Mouse (Mus musculus): ENCODE results near the gene Smim17. TPM values are rescaled to one million over a fixed set of nuclear protein-coding genes. Genes with fewer than 3 reads are reported as not detected.
"Not testable (repeated sequence)": the region's sequence is repeated elsewhere in the genome, so short reads cannot be mapped to it uniquely, and the experiment has no call there.

Smim17 gene
- under 1 TPM in 3 of 4 experiments, not detected in 1; 0.11 to 0.85 (median 0.36) TPM for total RNA-seq (2022)

DNA sequence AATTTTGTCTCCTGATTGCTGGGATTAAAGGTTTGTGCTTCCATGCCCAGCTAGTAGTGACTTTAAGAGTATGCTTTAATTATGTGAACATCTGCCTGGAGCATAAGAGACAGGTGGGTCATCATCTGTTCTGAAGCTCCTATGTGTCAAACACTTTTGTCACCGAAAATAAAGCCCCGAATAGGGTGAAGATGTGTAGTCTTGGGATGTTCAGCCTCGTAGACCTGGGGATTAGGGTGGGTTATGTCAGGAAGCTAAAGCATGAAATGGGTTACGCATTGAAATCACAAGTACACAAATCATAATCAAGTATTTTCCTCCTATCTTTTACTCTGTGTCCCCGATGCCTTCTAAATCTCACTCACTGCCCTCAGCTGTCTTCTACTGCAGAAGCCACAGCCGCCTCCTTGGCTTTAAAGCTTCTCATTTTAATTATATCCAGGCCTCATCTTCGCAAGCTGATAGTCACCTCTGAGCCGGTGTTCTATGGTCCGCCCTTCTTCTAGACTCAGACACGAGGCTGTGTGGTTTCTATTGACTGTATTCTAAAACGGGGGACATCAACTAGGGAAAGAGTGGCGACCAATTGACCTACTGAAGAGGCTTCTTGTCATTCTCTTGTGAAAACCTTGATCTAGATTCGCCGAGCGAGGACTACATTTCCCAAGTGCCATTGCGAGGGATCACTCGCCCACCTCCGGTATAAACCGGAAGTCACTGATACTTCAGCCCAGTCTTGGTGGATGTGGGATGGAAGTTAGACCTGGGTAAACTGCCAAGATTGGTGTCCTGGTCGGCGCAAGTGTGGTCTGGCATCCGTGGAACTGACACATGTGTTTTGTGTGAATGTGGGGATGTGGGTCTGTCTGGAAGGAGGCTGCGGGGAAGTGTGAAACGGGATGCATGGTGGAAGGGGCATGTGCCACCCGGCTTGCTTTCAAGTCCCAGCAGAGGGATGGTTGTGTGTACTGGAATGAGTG, at the start of gene Smim17:
Smim17 (plus strand) TSS at position 720 of the 980 bp plus-strand sequence.
- DNase-seq (ENCODE audit: low spot score in 2 of 2), result peak in 1 of 2 experiments; percentile 11

- no peak for DNase-seq (ENCODE audit: low spot score in 2 of 2)
Observed at GRCm38 (mm10) chr7:6358121-6358520, 40.4 kb upstream of the Smim17 start.

GRCm38 (mm10) chr7:6358937-6359590, 39.5 kb upstream of the Smim17 start:
- no peak for DNase-seq (ENCODE audit: low spot score in 2 of 2)

DNA sequence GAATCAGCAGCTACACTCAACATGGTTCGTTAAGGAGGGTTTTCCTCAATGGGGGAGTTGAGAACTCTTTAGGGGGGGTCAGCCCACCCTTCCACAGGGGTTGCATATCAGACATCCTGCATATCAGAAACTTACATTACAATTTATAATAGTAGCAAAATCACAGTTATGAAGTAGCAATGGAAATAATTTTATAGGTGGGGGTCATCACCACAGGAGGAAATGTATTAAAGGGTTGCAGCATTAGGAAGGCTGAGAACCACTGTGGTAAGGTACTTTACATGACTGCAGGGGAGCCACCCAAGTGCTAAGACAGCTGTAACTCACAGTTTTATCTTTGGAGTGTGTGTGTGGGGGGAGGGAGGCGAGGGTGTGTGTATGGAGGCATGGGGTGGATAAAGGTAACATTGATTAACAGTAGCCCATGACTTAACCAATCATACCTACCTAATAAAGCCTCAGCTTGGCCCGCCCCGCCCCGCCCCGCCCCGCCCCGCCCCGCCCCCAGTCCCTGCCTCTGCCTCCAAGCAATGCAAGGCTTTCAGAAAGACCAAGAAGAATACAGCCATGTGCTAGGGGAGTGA, 37.9 kb upstream of the Smim17 start:
- DNase-seq (ENCODE audit: low spot score in 2 of 2), result no peak

DNA sequence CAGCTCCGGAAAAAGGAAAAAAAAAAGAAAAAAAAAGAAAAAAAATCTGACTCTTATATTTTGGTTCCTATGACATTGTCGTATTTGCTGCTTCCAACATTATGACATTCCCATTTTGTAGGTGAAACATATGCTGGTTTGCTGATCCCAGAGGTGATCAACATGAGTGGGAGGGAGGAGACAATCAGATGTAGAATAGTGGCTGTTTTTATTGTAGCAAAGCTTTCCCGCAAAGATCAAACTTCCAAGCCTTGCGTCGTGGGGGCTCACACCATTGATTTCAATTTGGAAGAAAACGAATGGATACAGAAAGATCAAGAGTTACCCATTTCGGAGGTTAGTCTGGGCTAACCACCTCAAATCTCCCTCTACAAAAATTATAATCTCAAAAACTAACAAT, 36.8 kb upstream of the Smim17 start:
- no peak for DNase-seq (ENCODE audit: low spot score in 2 of 2)

- peak; percentile 98 to 99 for DNase-seq (ENCODE audit: low spot score in 2 of 2)
Observed at GRCm38 (mm10) chr7:6362268-6363046, 36.1 kb upstream of the Smim17 start.

- peak in 1 of 2 experiments; percentile 78 for DNase-seq (ENCODE audit: low spot score in 2 of 2)
Observed at GRCm38 (mm10) chr7:6363047-6363488, 35.4 kb upstream of the Smim17 start, which contains the start of gene Zfp78. Zfp78 (plus strand) TSS chr7:6363280.

DNA sequence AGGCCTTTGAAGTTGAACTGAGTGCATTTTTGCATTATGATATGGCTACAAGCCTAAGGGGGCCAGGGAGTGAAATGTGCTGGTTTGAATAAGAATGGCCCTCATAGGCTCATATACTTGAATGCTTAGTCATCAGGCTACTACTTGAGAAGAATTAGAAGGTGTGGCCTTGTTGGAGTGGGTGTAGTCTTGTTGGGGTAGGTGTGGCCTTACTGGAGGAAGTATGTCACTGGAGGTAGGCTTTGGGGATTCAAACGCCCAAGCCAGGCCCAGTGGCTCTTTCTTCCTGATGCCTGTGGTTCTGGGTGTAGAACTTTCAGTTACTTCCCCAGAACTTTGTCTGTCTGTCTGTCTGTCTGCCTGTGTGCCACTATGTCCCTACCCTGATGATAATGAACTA, 33.8 kb upstream of the Smim17 start:
- DNase-seq (ENCODE audit: low spot score in 2 of 2), result no peak

GRCm38 (mm10) chr7:6367185-6367584, 31.3 kb upstream of the Smim17 start:
- no peak for DNase-seq (ENCODE audit: low spot score in 2 of 2)

DNA sequence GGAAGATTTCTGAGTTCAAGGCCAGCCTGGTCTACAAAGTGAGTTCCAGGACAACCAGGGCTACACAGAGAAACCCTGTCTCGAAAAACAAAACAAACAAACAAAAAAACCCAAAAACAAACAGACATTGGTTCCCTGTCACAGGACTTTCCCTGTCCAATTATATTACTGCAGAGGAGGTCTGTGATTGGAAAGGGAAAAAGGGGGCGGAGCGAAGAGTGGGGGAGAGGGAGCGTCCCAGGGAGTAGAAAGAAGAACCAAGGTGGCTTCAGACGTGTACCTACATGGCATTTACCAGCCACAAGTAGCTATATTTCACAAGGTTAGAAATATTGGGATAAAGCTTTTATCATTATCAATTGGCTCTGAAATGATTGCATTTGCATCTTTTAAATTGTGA, 30.4 kb upstream of the Smim17 start:
- not testable (repeated sequence) for DNase-seq (ENCODE audit: low spot score in 2 of 2)

DNA sequence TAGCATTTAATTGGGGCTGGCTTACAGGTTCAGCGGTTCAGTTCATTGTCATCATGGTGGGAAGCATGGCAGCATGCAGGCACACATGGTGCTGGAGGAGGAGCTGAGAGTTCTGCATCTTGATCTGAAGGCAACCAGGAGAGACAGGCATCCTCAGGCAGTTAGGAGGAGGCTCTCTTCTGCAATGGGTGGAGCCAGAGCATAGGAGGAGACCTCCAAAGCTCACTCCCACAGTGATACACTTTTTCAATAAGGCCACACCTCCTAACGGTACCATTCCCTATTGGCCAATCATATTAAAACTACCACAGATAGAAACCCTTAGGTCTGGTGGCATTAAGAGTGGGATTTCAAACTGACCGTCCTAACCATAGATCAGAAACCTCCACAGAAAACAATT, 29.1 kb upstream of the Smim17 start:
- no peak for DNase-seq (ENCODE audit: low spot score in 2 of 2)

DNA sequence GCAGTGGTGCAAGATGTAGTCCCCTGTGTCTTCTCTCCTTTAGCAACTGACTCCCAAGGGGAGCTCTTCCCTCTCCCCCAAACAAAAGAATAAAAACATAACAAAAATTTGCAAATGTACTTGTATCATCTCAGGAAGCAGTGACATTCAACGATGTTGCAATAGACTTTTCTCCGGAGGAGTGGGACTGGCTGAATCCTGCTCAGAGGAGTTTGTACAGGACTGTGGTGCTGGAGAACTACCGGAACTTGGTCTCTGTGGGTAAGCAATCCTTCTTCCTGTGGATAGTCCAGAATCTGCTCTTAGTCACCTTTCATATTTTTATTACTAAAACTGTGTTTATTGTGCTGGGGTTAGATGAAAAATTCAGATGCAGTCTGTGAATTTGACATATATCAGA, 25.5 kb upstream of the Smim17 start:
- no peak for DNase-seq (ENCODE audit: low spot score in 2 of 2)

GRCm38 (mm10) chr7:6378441-6378840, 20.1 kb upstream of the Smim17 start:
- no peak for DNase-seq (ENCODE audit: low spot score in 2 of 2)

DNA sequence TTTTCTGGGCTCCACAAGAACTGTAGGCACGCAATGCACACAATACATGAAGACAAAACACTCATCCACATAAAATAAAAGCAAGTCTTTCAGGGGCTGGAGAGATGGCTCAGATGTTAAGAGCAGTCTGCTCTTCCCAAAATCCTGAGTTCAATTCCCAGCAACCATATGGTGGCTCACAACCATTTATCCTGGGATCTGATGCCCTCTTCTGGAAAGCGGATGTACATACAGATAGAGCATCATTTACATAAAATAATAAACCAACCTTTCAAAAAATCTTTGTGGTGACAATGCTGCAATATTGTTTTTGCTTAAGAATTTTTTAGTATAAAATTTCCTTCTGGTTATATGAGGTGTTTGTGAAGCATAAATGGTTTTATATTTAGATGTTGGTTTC, 17.1 kb upstream of the Smim17 start:
- no peak for DNase-seq (ENCODE audit: low spot score in 2 of 2)

- peak; percentile 83 to 88 for DNase-seq (ENCODE audit: low spot score in 2 of 2)
Observed at GRCm38 (mm10) chr7:6383044-6383455, 15.5 kb upstream of the Smim17 start, which contains the start of gene Zfp28. Zfp28 (plus strand) TSS chr7:6383295.

GRCm38 (mm10) chr7:6384011-6384410, 14.5 kb upstream of the Smim17 start:
- no peak for DNase-seq (ENCODE audit: low spot score in 2 of 2)

DNA sequence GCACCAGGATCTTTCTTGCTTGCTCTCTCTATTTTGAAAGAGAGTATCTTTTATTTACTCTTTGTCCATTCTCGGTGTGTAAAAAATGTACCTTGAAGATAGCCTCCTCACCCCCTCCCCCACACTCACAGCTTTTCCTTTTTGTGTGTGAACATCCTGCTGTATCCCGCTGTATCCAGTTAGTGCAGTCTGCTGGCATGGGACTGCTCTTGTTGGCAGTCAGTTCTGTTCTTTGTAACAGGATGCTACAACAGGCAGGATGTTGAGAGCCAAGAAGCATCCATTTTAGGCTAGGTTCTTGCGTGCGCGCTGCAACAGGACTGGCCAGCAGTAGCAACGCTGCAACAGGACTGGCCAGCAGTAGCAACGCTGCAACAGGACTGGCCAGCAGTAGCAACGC, 11.5 kb upstream of the Smim17 start:
- DNase-seq (ENCODE audit: low spot score in 2 of 2), result peak in 1 of 2 experiments; percentile 13

DNA sequence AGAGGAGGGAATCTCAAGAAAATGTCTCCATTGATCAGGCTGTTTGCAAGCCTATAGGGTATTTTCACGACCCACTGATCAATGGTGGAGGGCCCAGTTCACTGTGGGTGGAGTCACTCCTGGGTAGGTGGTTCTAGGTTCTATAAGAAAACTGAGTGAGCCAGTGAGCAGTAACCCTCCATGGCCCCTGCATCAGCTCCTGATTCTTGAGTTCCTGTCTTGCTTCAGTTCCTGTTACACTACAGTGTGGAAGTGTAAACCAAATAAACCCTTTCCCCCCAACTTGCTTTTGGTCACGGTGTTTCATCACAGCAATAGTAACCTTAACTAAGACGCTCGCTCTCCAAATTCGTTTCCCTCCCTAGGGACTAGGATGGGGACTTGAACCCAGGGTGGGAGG, 9.5 kb upstream of the Smim17 start:
- no peak for DNase-seq (ENCODE audit: low spot score in 2 of 2)

- DNase-seq (ENCODE audit: low spot score in 2 of 2), result no peak
Observed at GRCm38 (mm10) chr7:6389449-6389848, 9.1 kb upstream of the Smim17 start.

GRCm38 (mm10) chr7:6410043-6410442, 11.5 kb downstream of the Smim17 start, which contains the start of gene Gm20715:
Gm20715 (plus strand) TSS chr7:6410277.
- DNase-seq (ENCODE audit: low spot score in 2 of 2), result peak; percentile 83 to 87
